Mouse (Mus musculus) ES-Bruce4 (cell line): ENCODE measurements around the gene Smpd3.

Source experiments
- CTCF ChIP-seq: IDR thresholded peaks from one replicate; pipeline ENCODE4 v1.8.1; 2011; ENCODE audit warnings: low read depth, low read length
- POLR2A ChIP-seq: IDR thresholded peaks from one replicate; pipeline ENCODE4 v1.8.1; 2011; ENCODE audit warnings: low read length; ENCODE audit not compliant: insufficient read depth

DNA sequence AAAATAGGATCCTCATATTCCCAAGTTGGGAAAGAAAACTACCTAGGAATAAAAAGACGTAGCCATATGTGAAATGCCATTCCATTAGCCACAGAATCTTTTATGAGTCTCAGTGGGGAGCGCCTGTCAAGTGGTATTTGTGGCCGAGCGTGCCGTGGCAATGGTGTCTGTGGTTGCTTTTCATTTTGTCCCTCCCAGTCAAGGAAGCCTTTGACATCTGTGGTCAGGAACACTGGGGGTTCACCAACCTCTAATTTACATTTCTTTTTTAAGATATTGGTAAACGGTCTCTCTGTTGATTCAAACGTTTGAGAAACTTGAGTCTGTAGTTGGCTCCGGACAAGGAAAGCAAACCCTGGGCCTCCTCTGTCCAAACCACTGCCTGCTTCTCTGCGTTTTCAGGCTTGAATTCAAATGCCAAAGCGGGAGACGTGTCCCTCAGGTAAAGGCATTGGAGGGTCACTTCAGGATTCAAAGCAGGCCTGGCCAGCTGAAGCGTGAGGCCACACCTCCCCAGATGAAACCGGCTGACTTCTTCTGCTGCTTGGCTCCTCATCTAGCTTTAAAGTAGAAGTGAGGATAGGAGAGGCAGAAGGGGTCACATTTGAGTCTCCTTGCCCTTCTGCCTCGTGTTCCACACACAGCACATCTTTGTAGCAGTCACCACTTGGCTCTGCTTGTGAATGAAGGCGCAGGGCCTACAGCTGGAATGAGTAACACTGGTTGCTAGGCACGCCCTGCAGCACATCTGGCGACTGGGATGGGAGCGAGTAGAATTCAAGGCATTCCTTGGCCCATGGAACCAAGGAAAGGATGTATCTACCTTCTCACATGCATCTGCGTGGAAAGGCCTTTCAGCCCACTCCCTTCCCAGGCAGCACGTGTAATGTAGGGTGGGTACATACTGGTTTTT lies 45.0 kb downstream of the Smpd3 start:
- TF ChIP-seq CTCF: no peak
- TF ChIP-seq POLR2A: no peak
